Mouse (Mus musculus) left cerebral cortex, postnatal 25 days (tissue): ENCODE measurements around the gene Rps6ka3. TPM values are rescaled to one million over a fixed set of nuclear protein-coding genes. Genes with fewer than 3 reads are reported as not detected.

Experiments
- DNase-seq, 2 experiments: peaks; one replicate each; pipeline ENCODE4 v3.0.0; 2022; ENCODE audit warnings: low spot score in 2 of 2, mixed read lengths in 1 of 2
- intact Hi-C: fragments of 180-260 bp; cut with DNase I; formaldehyde crosslinking; loops from one replicate; pipeline ENCODE4 v1.15.1; 2025
- total RNA-seq, 2 experiments: library from RNA; stranded (reverse); gene quantifications; 2 replicates each; pipeline ENCODE4 v1.2.3; 2021

The Rps6ka3 gene
- total RNA-seq, result 10 to 100 TPM; 54.8 to 63.5 TPM

DNA sequence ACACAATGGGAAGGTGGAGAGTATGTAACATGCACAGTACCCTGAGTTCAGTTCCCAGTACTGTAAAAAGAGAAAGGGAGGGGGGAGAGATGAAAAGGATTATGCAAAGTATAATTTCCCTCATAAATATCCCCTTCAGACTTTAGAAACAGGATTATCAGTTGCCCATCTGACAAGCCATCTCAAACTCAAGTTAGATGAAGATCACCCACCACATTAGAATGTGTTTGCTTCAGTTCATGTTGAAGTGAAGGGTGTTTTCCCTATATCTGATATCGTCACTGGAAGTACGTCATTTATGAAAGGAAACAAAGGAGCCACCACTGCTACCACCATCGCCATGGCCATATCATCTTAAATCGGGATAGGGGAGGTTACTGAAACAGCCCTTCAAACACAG, at the start of gene Rps6ka3:
Rps6ka3 (plus strand) TSS at position 301 of the 400 bp plus-strand sequence.
- no peak for DNase-seq
- intact Hi-C loops, result loop anchor here (2.0 to 5.0 kb wide), 2 partner anchors 47 to 53 kb away; no protein-coding TSS in a partner anchor

DNA sequence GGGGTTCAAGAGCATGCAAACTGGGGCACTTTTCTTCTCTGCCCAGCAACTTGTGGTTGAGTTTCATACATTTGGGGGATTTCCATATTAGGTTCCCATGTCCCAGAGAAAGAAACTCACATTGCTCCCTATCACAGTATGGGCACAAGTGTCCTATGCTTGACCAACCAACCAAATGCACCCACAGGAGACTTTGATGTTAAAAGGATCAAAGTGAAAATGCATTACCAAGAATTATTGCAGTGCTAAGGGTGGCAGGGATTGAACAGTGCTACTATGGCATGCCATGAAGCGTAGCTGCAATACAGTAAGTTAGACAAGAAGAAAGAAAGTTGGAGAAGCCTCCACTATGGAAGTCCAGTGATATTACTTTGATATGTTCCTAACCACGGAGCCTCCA, 40.9 kb upstream of the Rps6ka3 start:
- DNase-seq, result no peak
- intact Hi-C loops, result no loop called here

DNA sequence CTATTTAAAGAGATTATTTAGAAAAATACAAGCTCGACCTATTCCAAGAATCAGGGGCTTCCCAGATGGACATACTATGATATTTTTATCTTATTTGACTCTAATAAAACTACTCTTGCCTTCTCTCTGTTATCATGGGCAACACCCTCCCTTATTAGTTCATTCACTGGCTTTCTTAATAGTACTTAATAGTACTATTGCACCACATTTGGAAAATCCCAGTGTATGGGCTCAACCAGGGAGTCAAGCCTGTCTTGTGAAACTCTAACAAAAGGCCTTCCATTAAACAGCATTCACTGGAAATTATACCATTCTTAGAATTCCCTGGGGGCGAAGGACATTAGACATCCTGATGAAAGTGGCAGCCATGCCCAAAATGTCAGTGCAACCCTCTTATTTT, 38.5 kb upstream of the Rps6ka3 start:
- no peak for DNase-seq
- intact Hi-C loops, result no loop called here

DNA sequence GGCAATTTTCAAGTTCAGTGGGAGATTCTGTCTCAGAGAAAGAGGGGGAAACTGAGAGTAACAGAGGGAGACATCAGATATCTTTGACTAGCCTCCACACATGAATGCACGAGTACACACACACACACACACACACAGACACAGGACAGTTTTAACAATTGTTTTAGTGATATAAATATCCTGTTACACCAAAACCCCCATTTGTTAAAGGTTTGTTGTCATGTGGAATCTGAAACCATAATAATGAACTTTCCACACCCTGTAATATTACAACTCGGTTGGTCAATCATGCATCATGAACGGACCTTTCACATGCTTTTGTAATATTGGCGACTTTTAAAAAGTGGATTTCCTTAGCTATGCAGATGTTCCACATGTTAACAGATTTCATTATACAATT, 18.5 kb upstream of the Rps6ka3 start:
- intact Hi-C loops, result no loop called here

DNA sequence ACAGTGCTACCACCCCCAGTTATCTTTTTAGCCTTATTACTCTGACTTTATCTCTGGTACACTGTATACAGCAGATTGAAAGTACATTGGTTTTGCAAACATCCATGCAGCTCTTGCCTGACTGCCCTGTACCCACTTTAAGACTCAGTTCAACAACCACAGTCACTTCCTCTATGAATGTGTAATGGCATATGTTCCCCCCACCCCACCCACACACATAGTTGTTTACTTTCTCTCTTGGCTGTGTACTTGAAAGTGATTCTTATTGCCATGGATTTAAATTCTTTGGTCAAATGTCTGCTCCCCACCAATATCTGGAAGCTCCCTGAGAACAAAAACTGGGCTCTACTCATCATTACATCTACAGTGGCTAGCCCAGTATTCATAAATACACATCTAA, 10.6 kb upstream of the Rps6ka3 start:
- DNase-seq, result no peak
- intact Hi-C loops, result no loop called here

More for the DNA sequence above, 18.5 kb upstream of the Rps6ka3 start:
- DNase-seq, result no peak

DNA sequence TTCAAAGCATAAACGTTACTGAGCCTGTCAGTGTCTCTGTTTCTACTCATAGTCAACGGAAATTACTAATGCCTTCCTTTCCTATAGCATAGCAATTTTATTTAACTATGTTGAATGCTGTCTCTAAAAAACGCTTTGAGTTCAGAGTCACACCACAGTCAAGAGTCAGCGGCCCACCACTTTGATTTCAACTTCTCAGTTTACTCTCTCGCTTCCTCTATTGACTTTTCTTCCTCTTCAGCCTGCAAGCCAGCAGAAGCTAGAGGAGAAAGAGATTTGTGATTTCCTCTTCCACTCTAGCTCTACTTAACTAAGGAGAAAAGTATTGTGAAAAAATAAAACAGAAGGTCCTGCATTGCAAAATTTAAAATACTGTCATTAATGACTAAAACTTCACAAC, 10.0 kb upstream of the Rps6ka3 start:
- no peak for DNase-seq
- intact Hi-C loops, result no loop called here

DNA sequence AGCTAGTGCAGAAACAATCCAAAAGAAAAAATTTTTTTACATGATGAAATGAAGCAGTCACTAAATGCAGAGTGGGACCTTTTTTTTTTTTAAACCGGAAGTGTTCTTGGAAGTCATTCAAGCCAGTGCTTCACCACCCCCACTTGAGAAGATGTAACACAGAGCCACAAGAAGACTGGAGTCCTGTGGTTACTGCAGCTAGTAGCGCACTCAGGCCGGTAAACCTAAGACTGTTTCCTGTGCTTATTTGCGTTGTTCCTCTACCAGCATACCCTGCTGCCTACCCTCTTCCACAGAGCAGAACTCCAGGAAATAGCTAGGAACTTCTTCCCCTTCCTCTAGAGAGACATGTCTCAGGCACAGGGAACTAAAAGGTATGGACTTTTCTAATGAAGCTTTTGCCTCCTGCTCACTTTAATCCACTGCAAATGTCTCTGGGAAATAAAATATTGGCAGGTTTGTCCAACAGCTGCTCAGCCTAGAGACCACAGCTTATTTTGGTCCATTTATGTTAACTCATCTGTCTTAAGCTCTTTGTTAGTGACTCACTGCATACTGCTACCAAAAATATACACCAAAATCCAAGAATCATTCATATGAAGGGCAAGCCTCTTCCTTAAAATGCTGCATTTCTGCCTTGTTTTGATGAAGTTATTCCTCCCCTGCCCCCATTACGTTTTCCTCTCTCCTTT, 931 bp downstream of the Rps6ka3 start:
- intact Hi-C loops, result loop anchor here (2.0 to 5.0 kb wide), 2 partner anchors 46 to 54 kb away; no protein-coding TSS in a partner anchor
- peak in 1 of 2 experiments; percentile 54 for DNase-seq

DNA sequence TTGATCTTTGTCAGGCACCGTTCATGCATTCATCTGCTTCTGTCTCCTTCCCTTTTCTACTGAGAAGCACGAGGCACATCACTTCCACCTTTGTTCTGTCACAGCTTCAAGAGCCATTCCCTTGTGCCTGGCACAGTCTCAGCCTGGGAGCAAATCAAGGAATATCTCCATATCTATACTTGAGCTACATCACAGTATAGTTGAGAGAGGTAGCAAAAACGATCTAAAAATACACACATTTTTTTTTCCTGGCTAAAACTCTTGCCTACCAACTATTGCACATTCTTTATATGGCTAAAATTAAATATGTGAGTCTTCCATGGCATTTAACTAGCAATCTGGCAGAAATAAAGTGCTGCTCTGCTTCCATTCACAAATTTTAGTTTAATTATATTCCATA, 5.1 kb downstream of the Rps6ka3 start:
- DNase-seq, result peak in 1 of 2 experiments; percentile 62
- intact Hi-C loops, result no loop called here

DNA sequence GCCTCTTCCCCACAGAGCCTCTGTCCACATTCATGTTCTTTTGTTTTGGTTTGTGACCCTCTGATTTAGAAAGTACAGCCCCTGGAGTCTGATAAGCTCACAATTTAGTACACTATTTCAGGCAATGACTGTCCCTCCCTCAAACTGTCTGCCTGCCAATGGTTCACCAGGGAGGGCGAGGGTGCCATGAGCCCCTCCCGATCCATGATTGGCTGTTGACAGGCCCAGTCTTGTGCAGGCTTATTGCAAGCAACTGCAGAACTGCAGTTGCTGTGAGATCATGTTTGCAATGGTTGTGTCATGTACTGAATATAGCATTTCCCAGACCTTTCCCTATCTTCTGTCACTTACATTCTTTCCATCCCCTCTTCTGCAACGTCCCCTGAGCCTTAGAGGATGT, 12.4 kb downstream of the Rps6ka3 start:
- intact Hi-C loops, result no loop called here
- DNase-seq, result no peak

DNA sequence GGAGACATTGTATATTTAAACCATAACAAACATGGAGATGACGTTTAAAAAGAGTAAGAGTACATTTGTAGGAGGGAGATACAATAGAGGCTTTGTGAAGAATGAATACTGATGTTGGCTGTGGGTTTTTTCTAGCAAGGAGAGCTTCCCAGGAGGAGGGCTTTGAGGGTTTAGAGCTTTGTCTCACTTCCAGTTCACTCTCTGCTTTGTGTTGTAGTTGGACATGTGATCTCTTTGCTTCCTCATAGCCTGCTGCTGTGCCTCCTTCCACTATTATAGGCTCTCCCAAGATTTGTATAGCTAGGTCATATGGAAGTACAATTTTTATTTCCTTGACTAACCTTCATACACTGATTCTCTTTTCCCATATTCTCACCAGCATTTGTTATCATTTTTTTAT, 27.2 kb downstream of the Rps6ka3 start:
- no peak for DNase-seq
- intact Hi-C loops, result no loop called here

DNA sequence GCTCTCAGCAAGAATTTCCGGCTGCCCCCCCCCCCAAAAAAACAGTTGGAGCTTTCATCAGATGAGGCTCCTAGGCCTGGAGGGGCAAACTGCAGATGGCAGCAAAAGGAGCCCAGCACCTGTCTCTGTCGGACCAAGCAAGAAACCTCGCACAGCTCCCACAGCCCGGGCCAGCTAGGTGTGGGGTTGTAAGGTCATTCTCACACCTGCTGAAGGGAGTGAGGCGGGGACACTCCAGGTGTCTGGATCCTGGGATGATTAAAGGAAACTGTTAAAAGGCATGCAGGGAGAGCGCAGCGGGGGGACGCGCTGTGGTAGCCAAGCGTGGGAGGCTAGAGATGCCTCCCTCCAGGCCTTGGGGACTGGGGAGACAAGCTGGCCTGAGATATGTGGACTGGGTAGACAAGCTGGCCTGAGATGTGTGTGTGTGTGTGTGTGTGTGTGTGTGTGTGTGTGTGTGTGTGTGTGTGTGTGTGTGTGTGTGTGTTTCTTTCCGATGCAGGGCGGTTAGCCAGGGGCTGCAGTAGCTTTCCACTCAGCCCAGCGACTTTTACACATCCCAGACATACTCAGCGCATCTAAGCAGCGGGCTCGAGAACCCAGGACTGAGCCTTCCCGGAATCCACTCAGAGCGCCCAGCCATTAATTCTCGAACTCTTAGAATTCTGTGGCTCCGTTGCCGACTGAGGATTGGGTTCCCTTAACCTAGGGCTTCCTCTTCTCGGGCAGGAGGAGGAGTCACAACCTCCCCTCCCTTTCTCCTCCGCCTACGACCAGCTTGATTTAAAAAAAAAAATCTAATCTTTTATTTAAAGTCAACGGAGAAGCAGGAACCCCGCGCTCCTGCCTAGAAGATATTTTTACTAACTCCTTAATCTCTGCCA, 44.1 kb downstream of the Rps6ka3 start:
- intact Hi-C loops, result loop anchor here (10.0 kb wide), 1 partner anchor 99 kb away; no protein-coding TSS in a partner anchor
- peak; percentile 15 to 27 for DNase-seq

DNA sequence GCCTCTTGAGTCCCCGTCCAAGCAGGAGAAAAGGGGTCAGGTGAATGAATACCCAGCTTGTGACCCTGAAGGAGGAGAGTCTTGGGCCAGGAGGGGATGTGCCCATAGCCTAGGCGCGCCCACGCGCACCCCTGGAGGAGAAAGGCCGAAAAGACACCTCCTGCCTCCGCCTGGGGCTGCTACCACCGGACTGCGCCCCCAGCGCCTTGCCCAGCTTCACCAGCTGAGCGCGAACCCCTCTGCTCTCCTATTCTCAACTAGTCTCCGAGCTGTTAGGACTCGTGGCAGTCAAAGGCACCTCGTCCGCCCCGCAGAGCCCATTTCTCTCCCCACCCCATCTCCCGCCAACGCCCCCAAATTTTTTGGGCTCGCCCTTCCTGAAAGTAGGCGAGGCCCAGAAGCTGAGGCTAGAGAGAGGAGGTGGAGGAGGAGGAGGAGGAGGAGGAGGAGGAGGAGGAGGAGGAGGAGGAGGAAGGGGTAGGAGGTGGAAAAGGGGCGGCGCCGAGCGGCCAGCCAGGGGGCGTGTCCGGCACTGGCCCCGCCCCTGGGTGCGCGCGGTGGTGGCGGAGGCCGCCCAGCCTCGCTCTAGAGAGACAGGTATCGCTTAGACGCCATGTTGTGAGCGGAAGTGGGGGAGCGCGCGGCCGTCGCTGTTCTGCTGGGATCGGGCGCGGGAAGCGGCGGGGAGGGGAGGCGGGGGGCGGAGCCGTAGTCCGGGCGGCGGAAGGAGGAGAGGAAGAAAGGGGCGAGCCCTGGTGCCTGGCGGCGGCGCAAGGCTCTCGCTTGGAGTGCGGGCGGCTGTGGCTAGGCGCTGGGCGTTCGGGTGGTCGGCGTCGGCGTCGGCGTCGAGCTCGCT, 45.2 kb downstream of the Rps6ka3 start:
- peak; percentile 77 to 84 for DNase-seq
- intact Hi-C loops, result loop anchor here (5.0 to 10.0 kb wide), 2 partner anchors 101 to 283 kb away; no protein-coding TSS in a partner anchor

DNA sequence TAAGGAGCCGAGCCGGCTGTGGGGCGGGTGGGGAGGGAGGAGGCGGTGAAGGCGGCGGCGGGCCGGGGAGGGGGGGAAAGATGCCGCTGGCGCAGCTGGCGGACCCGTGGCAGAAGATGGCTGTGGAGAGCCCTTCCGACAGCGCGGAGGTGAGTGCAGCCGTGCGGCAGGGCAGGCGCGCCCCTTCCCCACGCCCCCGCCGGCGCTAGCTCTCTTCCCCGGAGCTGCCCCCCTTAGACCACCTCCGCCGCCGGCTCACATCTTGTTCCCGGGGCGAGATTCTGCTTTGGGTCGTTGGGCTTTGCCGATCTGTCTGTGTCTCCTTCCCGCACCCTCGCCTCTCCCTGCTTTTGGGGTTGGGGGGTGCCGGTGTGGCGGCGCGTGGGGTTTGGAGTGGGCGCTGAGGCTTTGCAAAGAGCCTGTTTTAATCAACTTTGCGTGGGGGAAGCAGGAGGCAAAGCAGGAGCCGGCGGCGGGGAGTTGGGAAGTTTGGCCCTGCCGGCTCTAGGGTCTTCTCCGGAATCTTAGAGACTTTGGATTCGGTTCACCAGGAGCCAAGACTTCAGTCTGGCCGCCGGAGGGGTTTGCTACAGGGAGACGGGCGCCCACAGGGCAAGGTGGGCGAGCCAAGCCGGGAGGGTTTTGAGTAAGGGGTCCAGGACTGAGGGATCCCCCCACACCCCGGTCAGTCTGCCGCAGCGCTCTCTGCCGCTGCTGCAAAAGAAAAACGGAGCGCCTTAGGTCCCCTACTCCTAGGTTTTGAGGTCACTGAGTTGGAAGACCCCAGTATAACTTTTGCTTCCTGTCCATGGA, 46.1 kb downstream of the Rps6ka3 start:
- intact Hi-C loops, result loop anchor here (2.0 to 10.0 kb wide), 3 partner anchors 45 to 284 kb away; partner anchors contain the start of gene Rps6ka3
- DNase-seq, result peak; percentile 9 to 17

DNA sequence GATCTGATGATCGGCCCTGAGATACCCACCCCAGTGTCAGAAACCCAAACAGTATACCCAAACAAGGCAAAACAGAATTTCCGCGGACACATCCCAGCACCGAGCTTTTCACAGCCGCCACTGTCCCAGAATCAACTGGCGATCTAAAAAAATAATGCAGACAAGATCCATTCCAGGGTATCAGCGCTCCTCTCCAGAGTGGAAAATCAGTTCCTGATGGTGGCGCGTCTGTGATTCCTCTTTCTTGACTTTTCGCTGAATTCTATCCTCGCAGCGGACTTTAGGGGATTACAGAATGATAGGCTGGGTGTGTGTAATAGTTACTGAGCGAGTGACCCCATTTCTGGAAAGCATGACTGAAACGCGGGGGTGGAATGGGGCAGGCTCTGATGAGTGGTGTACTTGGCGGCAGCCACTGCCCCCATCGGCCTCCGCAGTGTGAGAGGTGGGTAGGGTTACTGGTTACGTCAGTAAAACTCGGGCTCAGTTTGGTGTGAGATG, 46.9 kb downstream of the Rps6ka3 start:
- DNase-seq, result peak; percentile 5 to 34
- intact Hi-C loops, result loop anchor here (2.0 to 10.0 kb wide), 3 partner anchors 46 to 285 kb away; partner anchors contain the start of gene Rps6ka3

DNA sequence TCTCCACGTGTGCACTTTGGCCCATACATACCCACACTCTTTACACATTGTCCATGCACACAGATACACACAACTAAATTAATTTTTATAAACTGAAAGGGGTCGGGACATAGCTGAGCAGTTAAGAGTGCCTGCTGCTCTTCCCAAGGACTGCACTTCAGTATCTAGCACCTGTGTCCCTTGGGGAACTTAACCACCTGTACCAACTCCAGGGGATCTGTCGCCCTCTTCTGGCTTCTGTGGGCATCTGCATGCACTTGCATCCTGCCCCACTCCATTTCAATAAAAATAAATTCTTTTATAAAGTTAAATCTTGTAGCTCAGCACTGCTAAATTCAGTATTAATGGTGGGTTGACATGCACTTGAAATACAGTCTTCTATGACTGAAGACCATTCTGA, 54.6 kb downstream of the Rps6ka3 start:
- no peak for DNase-seq
- intact Hi-C loops, result loop anchor here (5.0 kb wide), 1 partner anchor 222 kb away; no protein-coding TSS in a partner anchor

DNA sequence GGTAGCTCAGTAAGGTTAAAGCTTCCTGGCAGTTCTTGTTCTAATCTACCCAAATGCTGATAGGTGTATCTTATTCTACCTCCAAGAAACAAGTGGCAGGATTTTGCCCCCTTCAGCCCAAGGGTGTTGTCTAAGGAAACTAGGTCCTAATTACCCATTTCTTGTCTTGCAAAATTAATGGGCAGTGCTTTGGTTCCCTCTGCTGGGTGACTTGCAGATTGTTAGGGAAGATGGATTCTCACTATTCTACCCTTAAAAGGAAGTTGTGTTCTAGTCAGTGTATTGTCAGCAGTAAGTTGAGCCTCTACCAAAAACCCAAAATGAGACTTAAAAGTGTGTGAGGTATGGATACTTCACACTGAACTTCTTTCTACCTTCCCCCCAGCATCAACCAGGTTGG, 59.0 kb downstream of the Rps6ka3 start:
- intact Hi-C loops, result loop anchor here (5.0 kb wide), 1 partner anchor 227 kb away; no protein-coding TSS in a partner anchor
- DNase-seq, result peak; percentile 16 to 24

DNA sequence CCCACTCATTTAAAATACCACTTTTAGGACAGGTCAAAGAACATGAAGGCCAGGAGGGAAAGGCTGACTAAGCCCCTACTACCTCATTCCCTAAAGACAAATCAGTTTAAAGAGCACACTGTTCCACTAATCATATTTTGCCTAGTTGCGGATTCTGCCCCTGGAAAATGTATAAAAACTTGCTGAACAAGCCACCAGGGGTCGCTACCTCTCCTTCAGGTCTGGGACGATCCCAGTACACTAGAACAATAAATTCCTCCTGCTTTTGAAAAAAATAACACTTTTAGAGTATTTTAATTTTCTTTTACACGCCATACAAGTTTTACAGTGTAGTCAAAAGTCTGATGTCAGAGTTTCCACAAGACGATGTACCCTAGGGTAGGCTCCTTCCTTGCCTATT, 76.7 kb downstream of the Rps6ka3 start:
- no peak for DNase-seq
- intact Hi-C loops, result no loop called here

DNA sequence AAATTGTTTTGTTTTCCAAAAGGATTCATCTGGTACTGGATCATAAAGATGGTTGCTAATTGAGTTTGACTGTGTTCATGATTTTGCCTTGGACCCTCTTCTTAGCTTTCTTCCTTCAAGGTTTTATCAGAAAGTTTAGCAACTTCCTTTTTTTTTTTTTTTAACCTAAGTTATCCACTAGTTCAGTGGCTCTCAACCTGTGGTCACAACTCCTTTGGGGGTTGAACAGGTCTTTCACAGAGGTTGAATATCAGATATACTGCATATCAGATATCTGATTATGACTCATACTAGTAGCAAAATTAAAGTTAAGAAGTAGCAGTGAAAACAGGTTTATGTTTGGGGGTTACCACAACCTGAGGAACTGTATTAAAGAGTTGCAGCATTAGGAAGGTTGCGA, 85.8 kb downstream of the Rps6ka3 start:
- DNase-seq, result no peak
- intact Hi-C loops, result no loop called here
